Mouse (Mus musculus) cerebellum, adult 8-10 months (tissue): ENCODE data around the gene Methig1.
"Not testable (repeated sequence)": the region's sequence is repeated elsewhere in the genome, so short reads cannot be mapped to it uniquely, and the experiment has no call there.

Experiments
- DNase-seq: peaks from one replicate; pipeline ENCODE4 v3.0.0; 2022

Methig1 gene

DNA sequence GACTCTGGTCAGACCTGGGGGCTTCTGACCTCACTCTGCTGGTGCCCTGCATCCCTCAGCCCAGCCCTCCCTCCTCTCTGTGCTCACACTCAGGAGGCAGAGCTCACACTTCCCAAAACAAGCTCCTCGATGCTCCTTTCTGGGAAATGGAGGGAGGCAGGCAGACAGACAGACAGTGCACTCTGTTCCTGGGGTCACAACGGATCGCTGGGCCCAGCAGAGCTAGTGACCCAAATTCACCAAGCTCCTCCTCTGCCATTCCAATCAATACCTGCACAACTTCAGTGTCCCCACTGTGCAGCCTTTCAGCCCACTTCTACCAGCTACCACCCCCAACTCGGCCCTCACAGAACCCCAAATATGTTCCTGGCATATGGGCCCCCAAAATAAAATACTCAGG lies 48.9 kb downstream of the Methig1 start:
- no peak for DNase-seq

DNA sequence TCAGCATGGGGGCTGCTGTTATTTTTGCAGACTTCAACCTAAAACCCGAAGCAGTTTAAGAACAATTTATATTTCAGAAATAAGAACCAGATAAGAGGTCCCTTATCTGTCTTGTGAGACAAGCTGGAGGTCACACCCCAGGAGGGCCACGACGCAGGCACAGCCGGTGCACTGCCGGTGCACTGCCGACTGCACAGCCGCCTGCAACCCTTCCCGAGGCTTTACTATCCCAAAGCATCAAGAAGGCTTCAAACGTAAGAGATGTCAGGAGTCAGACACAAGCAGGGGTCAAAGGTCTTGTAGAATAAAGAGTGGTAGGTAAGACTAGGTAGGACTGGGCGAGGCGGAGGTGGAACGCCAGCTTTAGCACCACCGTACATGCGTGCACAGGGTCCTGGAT lies 49.4 kb downstream of the Methig1 start:
- DNase-seq = no peak

DNA sequence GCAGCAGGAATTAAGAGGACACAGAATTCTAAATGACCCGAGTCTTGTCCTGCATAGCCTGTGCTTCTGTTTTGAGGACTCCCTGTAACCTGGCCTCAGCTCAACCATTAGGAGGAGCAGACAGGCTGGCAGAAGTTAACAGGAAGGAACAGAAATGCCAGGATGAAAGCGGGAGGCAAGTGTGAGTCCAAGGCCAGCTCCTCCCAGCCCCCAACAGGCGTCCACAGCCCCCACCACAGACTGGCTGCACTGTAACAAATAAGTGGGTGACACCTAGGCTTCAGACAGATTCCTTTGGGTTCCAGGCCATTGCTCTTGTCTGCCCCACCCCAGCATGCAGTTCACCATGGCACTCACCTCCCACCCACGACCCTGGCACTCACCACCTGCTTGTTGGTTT lies 49.8 kb downstream of the Methig1 start:
- DNase-seq = no peak

DNA sequence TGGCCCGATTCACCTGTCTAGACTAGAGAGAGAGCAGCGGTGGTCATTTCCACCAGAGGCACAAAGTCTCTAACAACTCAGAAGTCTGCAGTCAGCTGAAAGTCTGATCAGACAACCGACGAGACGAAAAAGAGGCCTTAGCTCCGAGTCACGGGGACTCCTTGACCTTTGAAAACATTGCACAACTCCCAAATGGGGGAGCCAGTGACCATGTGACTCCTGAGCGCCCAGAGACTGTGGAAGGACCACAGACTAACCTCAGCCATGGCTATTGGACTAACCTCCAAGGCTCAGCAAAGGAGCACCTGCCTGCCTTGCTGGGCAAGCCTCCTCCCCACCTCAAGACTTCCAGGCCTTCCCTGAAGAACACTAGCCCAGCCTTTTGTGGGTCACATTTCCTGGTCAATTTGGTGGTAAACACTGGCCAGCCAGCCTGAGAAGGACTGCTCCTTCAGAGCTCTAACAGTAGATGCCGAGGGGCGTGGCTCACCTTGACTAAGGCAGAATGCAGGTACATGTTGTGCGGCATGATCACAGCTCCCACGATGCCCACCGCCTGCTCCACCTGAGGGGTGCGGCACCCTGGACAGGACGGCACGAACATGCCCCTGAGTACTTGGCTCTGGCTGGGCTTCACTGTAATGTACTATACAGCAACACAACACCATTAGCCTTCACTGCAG lies 50.5 kb downstream of the Methig1 start:
- DNase-seq = no peak

DNA sequence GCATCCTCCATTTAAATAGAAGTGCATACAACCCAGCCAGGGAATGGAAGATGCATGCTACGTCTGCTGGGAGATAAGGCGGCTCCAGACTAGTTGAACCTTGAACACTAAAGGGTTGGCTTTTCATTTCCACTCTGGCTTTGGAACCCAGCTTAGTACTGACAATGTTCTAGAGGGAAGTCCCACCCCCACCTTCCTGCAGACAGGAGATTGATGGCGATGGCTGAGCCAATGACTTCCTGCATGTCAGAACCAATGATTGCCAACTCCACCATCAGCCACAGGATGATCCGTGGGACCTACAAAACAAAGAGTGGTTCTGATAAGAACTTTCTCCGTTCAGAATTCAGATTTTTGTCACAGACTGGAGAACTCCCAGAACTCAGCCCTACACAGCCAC lies 53.1 kb downstream of the Methig1 start:
- DNase-seq = no peak

DNA sequence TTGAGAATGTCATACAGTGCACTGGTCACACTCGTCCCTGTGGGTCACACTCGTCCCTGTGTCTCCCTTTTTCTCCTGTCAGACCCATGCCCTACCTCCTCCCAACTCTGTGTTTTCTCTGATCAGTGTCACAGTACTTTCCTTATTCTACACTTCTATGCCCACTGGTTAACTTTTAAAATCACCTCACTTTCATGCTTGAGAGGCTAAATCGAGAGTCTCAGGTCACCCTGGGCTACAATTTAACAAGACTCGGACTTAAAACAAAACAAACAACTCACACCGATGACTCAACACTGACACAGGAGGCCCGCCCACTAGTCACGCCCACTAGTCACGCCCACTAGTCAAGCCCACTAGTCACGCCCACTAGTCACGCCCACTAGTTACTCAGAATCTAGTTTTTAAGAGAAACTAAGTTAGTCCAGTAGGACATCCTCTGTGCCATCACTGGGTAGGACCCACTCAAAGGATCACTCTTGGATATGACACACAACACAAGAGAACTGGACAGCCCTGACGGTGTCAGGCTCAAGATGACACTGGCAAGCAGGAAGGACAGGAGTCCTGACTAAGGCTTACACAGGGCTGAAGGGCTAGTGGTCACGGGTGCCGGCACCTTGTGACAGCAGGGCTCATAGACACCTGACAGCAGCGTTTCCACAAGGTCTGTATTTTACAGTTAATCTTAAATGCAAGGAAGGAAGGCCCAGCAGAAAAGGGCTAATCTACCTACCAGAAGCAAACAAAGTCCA lies 58.1 kb downstream of the Methig1 start:
- no peak for DNase-seq

DNA sequence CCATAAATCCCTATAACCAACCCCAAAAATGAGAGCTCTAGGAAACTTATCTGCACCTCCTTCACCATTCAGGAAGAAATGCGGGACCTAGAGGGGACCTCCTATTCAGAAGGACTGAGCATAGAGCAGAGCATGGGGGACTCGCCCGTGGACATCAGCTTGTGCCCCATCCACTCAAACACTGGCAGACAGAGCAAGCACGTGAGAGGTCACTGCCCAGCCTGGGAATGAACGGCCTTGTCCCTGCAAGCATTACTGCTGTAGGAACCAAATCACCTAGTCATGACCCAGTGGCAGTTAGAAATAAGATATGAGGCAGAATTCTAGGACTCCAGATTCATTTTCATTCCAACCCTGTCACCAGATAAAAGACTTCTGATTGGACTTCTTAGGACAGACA lies 58.8 kb downstream of the Methig1 start:
- DNase-seq = no peak

DNA sequence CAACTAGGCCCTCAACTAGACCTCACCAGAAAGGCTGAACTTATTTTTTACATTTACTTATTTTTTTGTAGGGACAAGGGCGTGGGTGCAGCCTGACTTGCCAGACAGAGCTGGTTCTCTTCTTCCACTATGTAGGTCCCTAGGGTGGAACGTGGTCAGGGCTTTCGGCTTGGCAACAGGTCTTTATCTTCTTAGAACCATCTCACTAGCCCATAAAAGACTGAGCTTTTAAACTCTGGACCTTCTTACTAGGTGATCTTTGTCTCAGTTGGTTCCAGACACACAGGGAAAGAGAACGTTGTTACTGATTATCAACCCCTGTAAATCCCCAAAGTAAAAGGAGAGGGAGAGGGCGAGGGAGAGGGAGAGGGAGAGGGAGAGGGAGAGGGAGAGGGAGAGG lies 60.4 kb downstream of the Methig1 start:
- no peak for DNase-seq

DNA sequence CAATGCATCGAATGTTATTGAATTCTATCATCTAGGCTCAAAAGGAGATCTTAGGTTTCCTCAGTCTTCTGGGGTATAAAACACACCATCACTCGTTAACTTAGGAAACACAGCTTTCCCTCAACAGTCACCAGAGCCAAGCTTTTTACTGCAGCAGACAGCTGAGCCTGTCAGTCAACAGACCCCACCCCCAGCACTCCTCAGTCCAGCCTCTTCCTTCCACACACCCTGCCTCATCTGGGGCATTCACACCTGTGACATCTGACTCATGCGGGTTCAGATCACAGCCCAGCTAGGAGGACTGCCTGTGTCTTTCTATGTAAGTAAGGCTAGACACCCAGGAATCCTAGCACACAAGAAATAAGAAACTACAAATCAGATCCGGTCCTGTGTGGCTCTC lies 61.1 kb downstream of the Methig1 start:
- no peak for DNase-seq

DNA sequence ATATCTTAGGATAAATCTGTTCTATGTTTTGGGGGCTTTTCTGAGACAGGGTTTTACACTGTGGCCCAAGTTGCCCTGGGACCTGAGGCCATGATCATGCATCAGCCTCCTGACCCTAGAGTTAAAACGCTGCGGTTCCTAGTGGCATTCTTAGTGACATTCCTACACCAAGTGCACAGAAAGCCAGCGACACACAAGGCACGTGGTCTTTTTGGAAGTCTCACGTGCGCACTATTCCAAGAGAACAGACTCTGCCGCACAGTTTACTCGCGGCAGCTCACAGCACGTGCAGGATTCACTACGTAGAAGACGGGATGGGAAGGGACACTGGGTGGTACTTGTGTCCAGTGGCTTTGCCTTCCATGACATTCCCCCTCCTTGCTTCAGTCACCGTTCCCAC lies 62.0 kb downstream of the Methig1 start:
- DNase-seq = no peak

DNA sequence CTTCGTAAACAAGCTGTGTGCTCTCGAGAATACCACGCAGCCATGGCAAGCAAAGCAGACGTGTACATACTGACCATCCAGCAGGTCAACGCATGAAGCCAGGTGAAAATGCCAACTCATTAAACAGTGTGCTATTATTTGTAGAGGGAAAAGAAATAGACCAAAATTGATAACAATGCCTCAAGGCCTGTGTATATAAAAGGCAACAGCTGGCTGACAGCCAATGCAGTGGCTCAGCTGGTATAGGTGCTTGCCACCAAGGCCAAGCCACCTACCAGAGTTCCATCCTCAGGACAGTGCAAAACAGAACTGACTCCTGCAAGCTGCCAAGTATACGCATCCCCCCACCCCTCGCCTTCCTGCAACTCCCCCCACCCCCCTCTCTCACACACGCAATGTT lies 62.7 kb downstream of the Methig1 start:
- no peak for DNase-seq

DNA sequence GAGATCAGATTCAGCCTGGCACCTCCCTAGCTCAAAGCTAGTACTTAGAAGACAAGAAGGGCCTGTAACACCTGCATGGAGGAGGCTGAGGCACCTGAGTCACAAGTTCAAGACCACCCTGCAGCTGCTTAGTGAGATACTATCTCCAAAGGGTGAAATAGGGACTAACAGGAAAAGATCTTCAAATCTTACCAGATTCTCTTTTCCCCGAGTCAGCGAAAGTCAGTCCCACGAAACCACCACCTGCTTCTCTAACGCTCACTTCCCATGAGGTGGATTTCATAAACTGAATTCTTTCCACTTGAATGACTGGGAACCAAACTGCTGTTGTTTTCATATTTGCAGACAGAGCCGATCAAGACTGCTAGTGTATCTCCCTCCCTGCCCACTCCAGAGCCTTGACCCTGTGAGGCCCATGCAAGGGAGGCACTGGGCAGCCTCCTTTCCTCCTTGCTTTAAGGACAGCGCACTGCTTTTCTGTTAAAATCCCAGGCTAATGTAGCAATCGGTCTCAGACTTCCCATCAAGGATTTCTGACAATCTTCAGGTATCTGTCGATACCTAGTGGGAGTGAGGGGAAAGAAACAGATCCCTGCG lies 65.0 kb downstream of the Methig1 start:
- DNase-seq = no peak

DNA sequence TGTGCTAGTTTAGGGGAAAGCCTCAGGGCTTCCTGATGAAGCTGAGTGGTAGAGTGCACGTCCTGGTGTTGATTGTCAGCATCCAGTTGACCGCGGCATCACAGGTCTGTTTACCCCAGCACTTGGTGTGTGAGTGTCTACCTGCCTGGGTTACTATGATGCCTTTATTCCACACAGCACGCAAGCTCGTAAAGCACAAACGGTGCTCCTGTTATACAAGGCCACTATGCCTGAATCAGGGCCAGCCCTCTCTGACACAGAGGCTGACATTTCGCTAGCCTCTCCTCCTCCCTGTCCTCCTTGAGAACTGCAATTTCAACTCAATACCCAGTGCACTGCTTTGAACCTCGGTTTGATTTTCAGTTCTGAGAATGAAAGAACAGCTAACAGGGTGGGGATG lies 66.4 kb downstream of the Methig1 start:
- no peak for DNase-seq

DNA sequence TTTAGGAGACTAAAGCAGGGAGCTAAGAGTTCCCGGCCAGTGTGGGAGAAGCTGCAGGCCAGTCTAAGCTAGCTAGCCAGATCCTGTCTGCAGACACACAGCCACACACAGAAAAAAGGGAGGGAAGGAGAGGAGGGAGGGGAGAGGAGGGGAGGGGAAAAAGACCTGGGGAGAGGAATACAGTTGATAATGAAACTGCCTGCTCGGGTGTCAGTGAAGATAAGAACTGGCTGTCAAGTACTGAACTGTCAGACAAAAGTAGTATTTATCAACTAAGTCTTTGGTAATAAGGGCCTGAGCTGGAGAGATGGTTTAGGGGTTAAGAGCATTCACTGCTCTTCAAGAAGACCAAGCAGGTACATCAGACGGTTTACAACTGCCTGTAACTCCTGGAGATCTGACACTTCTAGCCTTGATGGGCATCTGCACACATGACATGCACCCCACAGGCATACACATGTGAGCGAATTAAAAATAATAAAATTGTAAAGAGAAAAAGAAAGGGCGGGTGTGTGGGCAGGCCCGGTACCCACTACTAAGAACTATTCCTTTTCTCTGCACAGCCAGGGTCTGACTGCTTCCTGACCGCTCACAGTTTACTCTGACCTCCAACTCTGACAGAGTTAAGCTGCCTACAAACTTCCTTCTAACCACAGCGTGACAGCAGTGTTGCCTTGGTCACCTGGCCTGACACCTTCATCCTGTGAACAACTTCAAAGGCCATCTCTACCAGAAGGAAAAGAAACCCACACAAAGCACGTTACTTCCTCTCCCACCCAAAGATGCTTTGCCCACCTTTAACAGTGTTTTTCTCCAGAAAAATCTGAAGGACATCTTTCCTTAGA lies 67.2 kb downstream of the Methig1 start:
- no peak for DNase-seq

DNA sequence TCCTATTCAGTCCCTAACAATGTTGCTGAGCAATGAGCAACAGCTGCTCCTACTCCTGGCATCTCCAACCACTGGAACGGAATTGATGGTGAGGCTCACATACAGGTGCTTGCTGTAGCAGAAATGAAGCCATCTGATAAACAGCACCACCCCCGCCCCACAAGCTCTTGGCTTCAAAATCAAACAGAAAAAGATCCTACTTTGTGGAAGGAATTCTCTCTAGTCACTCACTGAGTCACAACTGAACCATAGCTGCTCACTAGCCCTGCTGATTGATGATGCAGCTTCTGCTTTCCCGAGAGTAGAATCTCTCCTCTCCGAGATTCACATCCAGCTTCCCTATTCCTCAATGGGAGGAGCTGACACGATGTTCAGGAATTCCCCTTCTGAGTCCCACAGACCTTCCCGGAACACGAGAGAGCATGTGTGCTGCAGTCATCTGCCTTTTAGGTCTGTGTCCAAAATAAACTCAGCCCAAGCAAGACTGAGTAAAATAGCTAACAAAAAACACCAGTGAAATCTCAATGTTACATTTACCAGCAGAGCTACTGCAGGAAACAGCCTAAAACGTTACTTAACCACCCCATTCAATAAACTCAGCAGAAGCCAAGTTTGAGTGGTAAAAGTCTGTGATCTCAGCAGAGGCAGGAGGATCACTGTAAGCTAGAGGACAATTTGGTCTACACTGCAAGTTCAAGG lies 68.3 kb downstream of the Methig1 start:
- no peak for DNase-seq

DNA sequence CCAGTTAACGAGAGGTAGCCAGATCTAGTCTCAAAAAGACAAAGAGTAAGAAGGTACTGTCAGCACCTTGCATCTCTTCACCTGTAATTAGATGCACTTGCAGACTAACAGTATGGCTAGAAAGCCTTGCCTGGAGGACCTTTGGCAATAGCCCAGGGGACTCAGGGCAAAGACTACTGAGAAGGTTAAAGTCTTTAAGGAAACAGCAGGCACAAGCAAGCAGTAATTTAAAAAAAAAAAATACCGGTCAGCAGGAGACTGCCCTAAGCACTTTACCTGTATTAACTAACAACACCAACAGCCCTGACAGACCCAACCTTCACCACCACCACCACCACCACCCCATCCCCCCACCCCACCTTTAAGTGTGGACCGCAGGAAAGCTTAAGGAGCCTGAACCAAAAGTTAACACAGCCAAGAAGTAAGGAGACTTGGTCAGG lies 68.8 kb downstream of the Methig1 start, which contains the start of gene Gm5475:
Gene Gm5475 (plus strand): TSS at position 390 of the 440 bp plus-strand sequence.
- not testable (repeated sequence) for DNase-seq

DNA sequence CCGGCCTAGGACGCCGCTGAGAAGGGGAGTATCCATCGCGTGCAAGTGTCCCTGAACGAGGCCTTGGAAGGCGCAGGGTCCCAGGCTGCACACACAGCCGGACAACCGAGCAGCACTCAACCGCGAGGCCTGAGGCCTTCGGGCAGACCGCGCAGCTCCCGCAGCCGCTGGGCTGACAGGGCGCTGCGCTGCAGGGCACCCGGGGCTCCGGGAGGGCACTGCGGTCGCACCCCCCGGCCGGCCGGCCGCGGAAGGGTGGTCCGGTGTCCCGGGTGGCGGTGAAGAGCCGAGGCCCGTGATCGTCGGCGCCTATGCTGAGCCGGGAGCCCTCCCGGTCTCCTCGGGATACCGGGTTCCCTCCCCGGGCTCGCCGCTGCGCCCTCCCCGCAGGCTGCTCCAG lies 69.5 kb downstream of the Methig1 start:
- no peak for DNase-seq

DNA sequence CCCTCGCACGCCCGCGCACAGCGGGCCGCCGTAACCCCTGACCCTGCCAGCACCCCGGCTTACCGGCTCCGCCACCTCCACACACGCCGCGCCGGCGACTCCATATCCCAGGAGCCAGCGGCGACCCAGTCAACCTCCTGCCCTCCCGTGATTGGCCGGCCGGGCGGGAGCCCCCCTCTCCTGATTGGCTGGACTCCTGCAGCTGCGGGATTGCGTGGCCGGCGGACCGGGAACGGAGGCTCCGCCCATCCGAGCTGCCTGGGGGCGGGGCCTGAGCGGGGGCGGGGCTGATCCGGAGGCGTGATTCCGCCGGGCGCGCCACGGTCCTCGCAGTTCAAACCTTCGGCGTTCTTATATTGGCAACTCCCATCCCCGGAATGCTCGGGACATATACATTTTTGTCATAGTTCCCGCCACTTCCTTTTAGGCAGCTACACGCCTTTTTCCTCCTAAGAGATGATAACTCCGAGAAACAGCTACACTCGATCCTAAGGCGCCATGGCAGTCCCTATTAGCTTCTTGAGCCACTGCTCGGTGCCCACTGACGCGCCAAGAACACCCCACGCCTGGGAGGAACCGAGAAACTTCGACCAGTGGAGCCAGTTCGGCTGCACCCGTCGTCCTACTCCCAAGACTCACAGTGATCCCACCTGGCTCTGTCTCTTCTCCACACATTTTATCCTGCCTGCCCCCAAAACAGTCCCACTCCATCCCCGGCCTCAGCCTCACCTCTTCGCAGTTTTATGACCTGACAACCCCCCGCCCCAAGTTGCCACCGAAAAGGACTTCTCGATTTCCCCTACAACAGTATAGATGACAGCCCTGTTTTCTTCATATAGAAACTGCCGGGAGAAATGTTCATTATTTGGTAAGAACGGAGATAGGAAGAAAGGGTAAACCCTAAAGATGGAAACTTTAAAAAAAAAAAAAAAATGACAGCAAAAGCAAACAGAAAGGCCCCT lies 70.2 kb downstream of the Methig1 start:
- peak; percentile 94 for DNase-seq

DNA sequence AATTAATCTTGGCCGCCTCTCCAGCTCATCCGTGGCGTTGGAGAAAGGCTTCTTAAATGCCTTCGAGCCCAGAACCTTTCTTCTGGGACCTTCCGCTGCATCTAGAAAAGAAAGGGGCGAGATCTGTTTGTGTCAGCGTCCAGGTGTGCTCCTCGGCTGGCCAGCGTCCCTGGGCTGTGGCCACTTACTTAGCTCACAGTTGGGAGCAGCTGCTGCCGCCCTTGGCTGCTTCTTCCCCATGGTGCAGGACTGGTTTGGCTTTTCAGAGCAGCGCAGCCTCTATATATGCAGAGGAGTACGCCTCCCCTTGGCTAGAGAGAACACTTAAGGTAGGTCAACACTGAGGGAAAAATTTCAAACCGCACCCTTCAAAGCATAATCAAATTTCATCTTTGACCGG lies 71.0 kb downstream of the Methig1 start:
- DNase-seq = no peak

DNA sequence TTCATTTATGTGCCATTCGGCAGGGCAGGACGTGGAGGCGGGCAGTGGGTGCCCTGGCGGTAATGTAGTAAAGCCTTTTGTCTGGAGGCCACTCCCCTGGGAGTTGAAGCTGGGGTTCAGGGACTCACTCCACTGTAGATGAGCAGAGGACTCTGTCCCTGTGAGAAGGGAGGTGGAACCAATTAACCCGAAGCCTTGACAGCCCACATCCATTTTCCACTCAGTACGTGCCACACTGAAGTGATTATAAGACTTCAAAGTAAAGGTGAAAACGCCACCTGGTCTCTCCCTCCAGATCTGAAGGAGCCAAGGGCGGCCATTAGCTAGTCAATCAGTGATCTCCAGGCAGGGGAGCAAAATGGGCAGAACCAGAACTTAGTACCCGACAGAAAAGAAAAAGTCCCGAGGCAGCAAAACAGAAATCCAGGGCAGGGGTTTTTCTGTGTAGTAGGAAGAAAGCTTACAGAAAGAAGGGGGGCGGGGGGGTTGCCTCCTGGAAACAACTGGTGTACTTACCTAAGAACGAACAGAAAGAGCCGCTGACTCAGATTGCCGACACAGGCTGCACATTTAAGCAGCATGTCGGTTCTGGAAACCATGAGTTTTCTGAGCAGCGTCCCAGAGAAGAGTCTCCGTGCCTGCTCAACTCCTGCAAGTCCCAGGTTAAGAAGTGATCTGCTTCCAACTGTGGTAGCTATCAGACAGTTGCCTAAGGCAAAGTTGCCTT lies 71.6 kb downstream of the Methig1 start, which contains the start of gene Slc11a2:
Gene Slc11a2 (minus strand): TSS at position 677 of the 727 bp plus-strand sequence.
- DNase-seq = no peak
